Mouse (Mus musculus) cortical plate, adult 2 months (tissue): Measurements from ENCODE around the gene Astl. TPM values are rescaled to one million over a fixed set of nuclear protein-coding genes. Genes with fewer than 3 reads are reported as not detected.
A peak's percentile ranks its signal among the peaks of the same experiment; 100 is the strongest.
"Not testable (repeated sequence)": the region's sequence is repeated elsewhere in the genome, so short reads cannot be mapped to it uniquely, and the experiment has no call there.

Experiments
- H3K27ac ChIP-seq: fragments of 200-500 bp; 2 replicates; pipeline ENCODE4 v1.5.1; 2012; ENCODE audit warnings: low read length, control low read depth, inconsistent platforms; ENCODE audit not compliant: insufficient read depth
- H3K4me1 ChIP-seq: fragments of 200-500 bp; 2 replicates; pipeline ENCODE4 v1.6.1; 2011; ENCODE audit warnings: low read length; ENCODE audit not compliant: control insufficient read depth, insufficient read depth
- H3K4me3 ChIP-seq: fragments of 200-500 bp; 2 replicates; pipeline ENCODE4 v1.5.1; 2011; ENCODE audit warnings: mild to moderate bottlenecking, low read length, control low read depth; ENCODE audit not compliant: insufficient read depth
- CTCF ChIP-seq: fragments of 200-500 bp; IDR thresholded peaks from 2 replicates; pipeline ENCODE4 v1.5.1; 2011; ENCODE audit warnings: mild to moderate bottlenecking, control low read depth, low read length; ENCODE audit not compliant: insufficient read depth; ENCODE audit errors: extremely low read depth
- POLR2A ChIP-seq: fragments of 200-500 bp; IDR thresholded peaks from 2 replicates; pipeline ENCODE4 v1.6.1; 2011; ENCODE audit warnings: mild to moderate bottlenecking, low read length, control low read depth; ENCODE audit not compliant: insufficient read depth; ENCODE audit errors: extremely low read depth
- polyA plus RNA-seq: library from polyadenylated mRNA; depleted of rRNA; stranded (reverse); fragments of >200 nt; gene quantifications from 2 replicates; pipeline ENCODE4 v1.2.3, GENCODE M21; 2012; rRNA removed

The Astl gene
- not detected in 2 replicates for polyA plus RNA-seq

DNA sequence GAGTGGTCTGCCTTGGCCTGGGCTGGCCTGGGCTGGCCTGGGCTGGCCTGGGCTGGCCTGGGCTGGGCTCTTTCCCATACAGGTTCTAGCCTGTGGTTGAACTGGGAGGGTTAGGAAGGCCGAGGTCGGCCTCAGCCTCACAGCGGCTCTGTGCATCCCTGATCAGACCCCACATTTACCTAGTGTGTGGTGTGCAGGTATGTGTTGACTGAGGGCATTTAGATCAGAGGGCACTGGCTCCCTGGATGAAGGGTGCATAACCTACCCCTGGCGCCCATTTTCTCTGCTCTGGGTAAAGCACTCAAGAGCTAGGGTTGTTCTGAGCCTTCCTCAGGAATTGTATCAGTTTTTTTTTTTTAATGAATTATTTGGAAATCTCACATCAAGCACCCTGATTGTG is at the start of gene Astl:
TSS of gene Astl (plus strand) at position 224 of the 400 bp plus-strand sequence.
- H3K27ac ChIP-seq = no peak within 1 kb of the TSS
- no peak for TF ChIP-seq POLR2A
- no peak for TF ChIP-seq CTCF
- H3K4me3 ChIP-seq = no peak within 1 kb of the TSS
- H3K4me1 ChIP-seq = no peaks in the 10 kb centered on the region

GRCm38 (mm10) chr2:127292250-127292649 is 46.2 kb upstream of the Astl start:
- Histone ChIP-seq H3K27ac (no peak overlapping the region), H3K4me3 (no peak overlapping the region), H3K4me1 (no peaks in the 10 kb centered on the region)
- TF ChIP-seq CTCF (no peak), POLR2A (no peak)

DNA sequence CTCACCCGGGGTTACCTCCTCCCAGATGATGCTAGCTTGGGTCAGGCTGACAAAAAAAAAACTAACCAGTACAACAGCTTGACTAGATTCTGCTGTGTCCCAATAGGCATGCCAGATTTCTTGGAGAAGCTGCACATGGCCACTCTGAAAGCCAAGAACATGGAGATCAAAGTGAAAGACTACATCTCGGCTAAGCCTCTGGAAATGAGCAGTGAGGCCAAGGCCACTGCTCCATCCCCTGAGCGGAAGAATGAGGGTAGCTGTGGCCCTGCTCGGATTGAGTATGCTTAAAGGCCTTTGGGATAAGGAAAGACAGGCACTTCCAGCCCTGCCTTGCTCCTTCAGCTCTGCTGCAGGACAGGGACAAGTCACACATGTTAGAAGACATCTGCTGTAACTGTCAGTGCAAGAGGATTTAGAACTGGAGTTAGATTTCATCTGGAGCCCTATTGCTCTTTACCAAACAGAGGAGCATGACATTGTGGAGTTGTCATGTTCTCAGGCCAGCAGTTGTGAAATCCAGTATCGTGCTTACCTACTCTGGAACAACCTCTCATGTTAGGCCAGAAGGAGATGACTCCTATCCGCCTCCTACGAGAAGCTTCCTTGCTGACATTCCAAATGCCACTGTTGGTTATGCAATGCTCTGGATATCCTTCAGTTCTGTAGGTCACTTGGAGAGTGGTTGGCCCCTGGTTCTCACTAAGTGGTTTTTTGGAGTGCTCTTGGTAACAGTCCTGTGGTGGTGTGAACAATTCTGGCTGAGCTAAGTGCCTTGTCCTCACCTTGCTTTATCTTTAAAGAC is 41.2 kb upstream of the Astl start:
- H3K27ac ChIP-seq = no peak overlapping the region
- TF ChIP-seq POLR2A = no peak
- no peak for TF ChIP-seq CTCF
- no peaks in the 10 kb centered on the region for H3K4me1 ChIP-seq
- H3K4me3 ChIP-seq = no peak overlapping the region

- TF ChIP-seq CTCF (no peak), POLR2A (no peak)
- Histone ChIP-seq H3K4me1 (no peaks in the 10 kb centered on the region), H3K4me3 (no peak overlapping the region), H3K27ac (no peak overlapping the region)
These were observed 40.4 kb upstream of the Astl start for GRCm38 (mm10) chr2:127298056-127298455.

DNA sequence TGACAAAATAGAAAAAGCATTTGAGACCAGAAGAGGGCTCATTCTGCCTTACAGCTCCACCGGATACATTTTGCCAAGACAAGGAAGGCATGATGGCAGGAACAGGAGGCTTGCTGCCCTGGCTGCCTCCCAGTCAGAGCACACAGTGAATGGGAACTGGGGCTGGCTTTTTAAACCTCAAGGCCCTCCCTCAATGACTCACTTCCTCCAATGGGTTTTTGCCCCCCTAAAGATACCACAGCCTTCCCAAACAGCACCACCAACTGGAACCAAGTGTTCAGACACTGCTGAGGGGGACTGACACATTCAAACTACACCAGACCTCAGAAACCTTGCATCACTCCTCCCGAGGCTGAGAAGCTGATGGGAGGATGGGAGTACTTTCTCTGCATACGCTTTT is 37.7 kb upstream of the Astl start:
- no peaks in the 10 kb centered on the region for H3K4me1 ChIP-seq
- H3K4me3 ChIP-seq = no peak overlapping the region
- H3K27ac ChIP-seq = no peak overlapping the region
- TF ChIP-seq POLR2A (no peak), CTCF (no peak)

GRCm38 (mm10) chr2:127301883-127302282 is 36.6 kb upstream of the Astl start:
- Histone ChIP-seq H3K27ac (no peak overlapping the region), H3K4me1 (no peaks in the 10 kb centered on the region), H3K4me3 (no peak overlapping the region)
- TF ChIP-seq POLR2A (no peak), CTCF (no peak)

DNA sequence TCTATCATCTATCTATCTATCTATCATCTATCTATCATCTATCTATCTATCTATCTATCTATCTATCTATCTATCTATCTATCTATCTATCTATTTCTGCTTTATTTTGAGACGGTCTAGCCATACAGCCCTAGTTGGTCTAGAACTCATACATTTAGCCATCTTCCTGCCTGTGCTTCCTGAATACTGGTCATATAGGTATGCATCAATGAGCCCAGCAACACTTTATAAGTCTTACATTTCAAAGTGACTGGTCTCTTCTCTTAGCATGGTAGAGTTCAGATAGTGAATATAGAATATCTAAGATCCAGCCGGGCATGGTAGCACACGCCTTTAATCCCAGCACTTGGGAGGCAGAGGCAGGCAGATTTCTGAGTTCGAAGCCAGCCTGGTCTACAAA is 34.2 kb upstream of the Astl start:
- H3K4me1 ChIP-seq, H3K27ac ChIP-seq, H3K4me3 ChIP-seq: not testable (repeated sequence)

DNA sequence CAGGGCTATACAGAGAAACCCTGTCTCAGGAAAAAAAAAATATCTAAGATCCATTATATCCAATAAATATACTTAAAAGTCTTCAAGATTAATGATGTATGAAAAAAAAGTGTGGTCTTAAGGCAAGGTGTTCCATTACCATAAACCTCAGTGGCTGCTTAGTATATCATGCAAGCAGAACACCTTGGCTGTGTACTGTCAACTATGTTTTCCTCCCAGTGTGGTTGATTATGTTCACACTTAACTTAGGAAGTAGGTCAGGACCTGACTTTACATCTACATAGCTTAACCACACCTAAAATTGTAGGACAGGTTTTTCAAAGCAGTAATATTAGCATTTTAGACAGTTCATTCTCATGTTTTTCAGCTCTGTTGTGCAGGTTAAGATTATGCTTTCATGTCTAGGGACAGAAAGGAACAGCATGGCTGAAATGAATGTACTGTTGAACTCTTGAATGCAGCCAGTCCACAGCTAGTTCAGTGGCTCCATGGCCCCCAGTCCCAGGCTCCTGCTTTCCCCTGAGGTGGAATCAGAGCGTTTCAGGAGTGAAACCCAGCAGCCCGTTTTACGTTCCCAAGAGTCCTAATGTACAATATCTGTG is 33.7 kb upstream of the Astl start:
- TF ChIP-seq CTCF (no peak), POLR2A (no peak)
- Histone ChIP-seq H3K27ac (no peak overlapping the region), H3K4me1 (no peaks in the 10 kb centered on the region), H3K4me3 (no peak overlapping the region)

GRCm38 (mm10) chr2:127306123-127306522 is 32.3 kb upstream of the Astl start:
- Histone ChIP-seq H3K4me1 (no peaks in the 10 kb centered on the region), H3K4me3 (no peak overlapping the region), H3K27ac (no peak overlapping the region)
- TF ChIP-seq POLR2A (no peak), CTCF (no peak)

- Histone ChIP-seq H3K4me3 (no peak overlapping the region), H3K4me1 (no peaks in the 10 kb centered on the region), H3K27ac (no peak overlapping the region)
- no peak for TF ChIP-seq CTCF
- no peak for TF ChIP-seq POLR2A
These were observed 31.3 kb upstream of the Astl start for GRCm38 (mm10) chr2:127307179-127307578.

- Histone ChIP-seq H3K4me1 (no peaks in the 10 kb centered on the region), H3K27ac (no peak overlapping the region), H3K4me3 (no peak overlapping the region)
- TF ChIP-seq POLR2A = no peak
- peak; percentile 32; the same call in 1 of the 2 replicates for TF ChIP-seq CTCF
These were observed 29.8 kb upstream of the Astl start for GRCm38 (mm10) chr2:127308660-127309059.
